Mouse (Mus musculus) intestine, postnatal 0 days (tissue): ENCODE results near the gene Slc6a9. TPM values are rescaled to one million over a fixed set of nuclear protein-coding genes. Genes with fewer than 3 reads are reported as not detected.
A peak's percentile ranks its signal among the peaks of the same experiment; 100 is the strongest.

Experiments
- ATAC-seq: fragments of 200-750 bp; cut with Nextera tagmentation; 2 replicates; pipeline ENCODE4 v1.8.0; 2017; ENCODE audit warnings: mild to moderate bottlenecking, moderate TSS enrichment, moderate library complexity
- H3K27ac ChIP-seq: fragments of 300-500 bp; sonication (generic); 2 replicates; pipeline ENCODE4 v1.5.1; 2014; ENCODE audit warnings: mild to moderate bottlenecking, low read depth, low read length, moderate library complexity
- H3K27me3 ChIP-seq: fragments of 300-500 bp; sonication (generic); replicated peaks from 2 replicates; pipeline ENCODE4 v1.6.1; 2014; ENCODE audit warnings: low read length, mixed read lengths; ENCODE audit not compliant: control insufficient read depth, insufficient read depth
- H3K36me3 ChIP-seq: fragments of 300-500 bp; sonication (generic); 2 replicates; pipeline ENCODE4 v1.6.1; 2014; ENCODE audit warnings: mild to moderate bottlenecking, moderate library complexity; ENCODE audit not compliant: control insufficient read depth, insufficient read depth
- H3K4me1 ChIP-seq: fragments of 300-500 bp; sonication (generic); replicated peaks from 2 replicates; pipeline ENCODE4 v1.6.1; 2014; ENCODE audit warnings: antibody characterized with exemption, low read length, mixed read lengths; ENCODE audit not compliant: control insufficient read depth, insufficient read depth
- H3K4me2 ChIP-seq: fragments of 300-500 bp; sonication (generic); replicated peaks from 2 replicates; pipeline ENCODE4 v1.6.1; 2014; ENCODE audit warnings: low read depth, mild to moderate bottlenecking, moderate library complexity
- H3K4me3 ChIP-seq: fragments of 300-500 bp; sonication (generic); 2 replicates; pipeline ENCODE4 v1.5.1; 2014; ENCODE audit warnings: low read depth, low read length
- H3K9ac ChIP-seq: fragments of 300-500 bp; sonication (generic); 2 replicates; pipeline ENCODE4 v1.6.1; 2014; ENCODE audit warnings: mild to moderate bottlenecking, low read depth, low read length
- H3K9me3 ChIP-seq: fragments of 300-500 bp; sonication (generic); 2 replicates; pipeline ENCODE4 v1.6.1; 2016; ENCODE audit warnings: mixed run types; ENCODE audit not compliant: control insufficient read depth
- CTCF ChIP-seq: sonication (generic); IDR thresholded peaks from 2 replicates; pipeline ENCODE4 v1.5.1; 2016; ENCODE audit warnings: low read depth, mild to moderate bottlenecking, control low read depth, antibody characterized with exemption, moderate library complexity
- WGBS: fragments of 180-500 bp; shearing (Covaris S2); extraction: QIAGEN DNeasy Blood & Tissue Kit; methylation state at CpG from one replicate; pipeline ENCODE4 v1.1.7; 2014; 5-methylcytosine and 5-hydroxymethylcytosine counted together
- polyA plus RNA-seq: library from polyadenylated mRNA; unstranded; fragments of >200 nt; fragmentation: Nextera tagmentation; extraction: Ambion mirVana; gene quantifications from 2 replicates; pipeline ENCODE4 v1.2.1, GENCODE M21; 2015

Slc6a9 gene
- polyA plus RNA-seq, 1 experiment from 2014 or later: 4.9 TPM

DNA sequence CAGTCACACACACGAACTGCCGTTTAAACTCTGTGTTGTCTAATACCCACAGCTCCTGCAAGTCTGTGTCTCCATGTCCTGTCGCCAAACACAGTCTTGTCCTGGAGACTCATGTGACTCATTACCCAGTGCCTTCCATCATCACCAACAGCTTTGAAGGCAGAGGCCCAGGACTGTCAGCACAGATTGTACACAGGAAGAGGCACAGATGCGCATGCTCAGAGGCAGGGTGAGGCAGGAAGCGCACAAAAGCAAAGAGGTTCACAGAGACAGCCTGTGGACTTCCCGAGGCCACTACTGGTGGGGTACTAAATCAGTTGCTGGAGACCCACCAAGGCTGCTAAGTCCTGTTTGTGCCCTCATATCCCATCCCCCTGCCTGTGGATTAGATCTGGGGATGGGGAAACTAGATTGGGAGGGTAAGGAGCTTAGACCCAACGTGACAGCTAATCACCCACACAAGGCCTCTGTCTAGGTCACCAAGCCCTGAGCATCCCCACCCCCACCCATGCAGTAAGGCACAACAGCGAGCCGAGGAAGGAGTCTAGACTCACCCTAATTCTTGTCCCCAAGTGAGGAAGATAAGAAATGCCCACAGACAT is 20.6 kb upstream of the Slc6a9 start:
- no peaks in the 10 kb centered on the region for H3K36me3 ChIP-seq
- H3K9ac ChIP-seq: no peak overlapping the region
- no peak overlapping the region for H3K4me2 ChIP-seq
- no peak overlapping the region for H3K27ac ChIP-seq
- H3K27me3 ChIP-seq: no peaks in the 10 kb centered on the region
- no peaks in the 10 kb centered on the region for H3K9me3 ChIP-seq
- no peak for ATAC-seq
- no peak overlapping the region for H3K4me3 ChIP-seq
- TF ChIP-seq CTCF: no peak
- 52% methylated on average over 9 of the region's 9 CpGs for WGBS
- no peaks in the 10 kb centered on the region for H3K4me1 ChIP-seq

DNA sequence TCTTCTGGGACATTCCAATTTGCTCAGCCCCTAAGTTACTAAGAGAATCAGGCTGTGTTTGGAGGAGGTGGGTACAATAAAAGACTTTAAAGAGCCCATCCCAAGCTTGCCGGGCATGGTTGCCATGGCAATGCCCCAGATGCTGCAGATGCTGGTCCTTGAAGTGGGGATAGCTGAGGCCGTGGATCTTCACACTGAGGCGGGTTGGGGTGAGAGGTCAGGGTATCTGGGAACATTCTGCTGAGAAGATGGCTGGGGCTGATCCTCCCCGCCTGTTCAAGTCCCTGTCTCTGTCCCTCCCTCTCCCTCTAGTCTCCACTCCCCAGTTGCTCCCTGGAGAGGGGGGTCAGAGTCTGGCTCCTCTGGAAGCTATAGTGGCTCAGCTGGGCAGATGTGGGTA is 20.0 kb upstream of the Slc6a9 start:
- Histone ChIP-seq H3K9me3 (no peaks in the 10 kb centered on the region), H3K36me3 (no peaks in the 10 kb centered on the region), H3K4me1 (no peaks in the 10 kb centered on the region), H3K4me2 (no peak overlapping the region), H3K9ac (no peak overlapping the region), H3K27ac (no peak overlapping the region), H3K27me3 (no peaks in the 10 kb centered on the region), H3K4me3 (no peak overlapping the region)
- no peak for ATAC-seq
- WGBS: 59% methylated on average over 4 of the region's 4 CpGs
- TF ChIP-seq CTCF: no peak

DNA sequence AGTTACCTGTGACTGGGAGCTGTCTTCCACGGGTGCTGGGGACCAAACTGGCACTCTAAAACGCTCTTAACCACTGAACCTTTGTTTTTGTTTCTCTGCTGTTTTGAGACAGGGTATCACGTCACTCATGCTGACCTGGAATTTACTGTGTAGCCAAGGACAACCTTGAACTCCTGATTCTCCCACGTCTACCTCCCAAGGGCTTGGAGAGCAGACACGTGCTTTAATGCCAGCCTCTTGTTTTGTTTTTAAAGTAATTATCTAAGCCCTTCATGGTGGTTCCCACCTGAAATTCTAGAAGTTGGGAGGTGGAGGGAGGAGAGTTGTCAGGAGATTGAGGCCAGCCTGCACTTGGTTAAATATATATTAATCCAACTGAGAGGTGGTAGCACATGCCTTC is 17.5 kb upstream of the Slc6a9 start:
- no peak for TF ChIP-seq CTCF
- no peak overlapping the region for H3K4me3 ChIP-seq
- no peaks in the 10 kb centered on the region for H3K9me3 ChIP-seq
- no peaks in the 10 kb centered on the region for H3K4me1 ChIP-seq
- no peak for ATAC-seq
- no peaks in the 10 kb centered on the region for H3K36me3 ChIP-seq
- no peaks in the 10 kb centered on the region for H3K27me3 ChIP-seq
- 71% methylated on average over 5 of the region's 5 CpGs for WGBS
- no peak overlapping the region for H3K4me2 ChIP-seq
- no peak overlapping the region for H3K9ac ChIP-seq
- no peak overlapping the region for H3K27ac ChIP-seq

DNA sequence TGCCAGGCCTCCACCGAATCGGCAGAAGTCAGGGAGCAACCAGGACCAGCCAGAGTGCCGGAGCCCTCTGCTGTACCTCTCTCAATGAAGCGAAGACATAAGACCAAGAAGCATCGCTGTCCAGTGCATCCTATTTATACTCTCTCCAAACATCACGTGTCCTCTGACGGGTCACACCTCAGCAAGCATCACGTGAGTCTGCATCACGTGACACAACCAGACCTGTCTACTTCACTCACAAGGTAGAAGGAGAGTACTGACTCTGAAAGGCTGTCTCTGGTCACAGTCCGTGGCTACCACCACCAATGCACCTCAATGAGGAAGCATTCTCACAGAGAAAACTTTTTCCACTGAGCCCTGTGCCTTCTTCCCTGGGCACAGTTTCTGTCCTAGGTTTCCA is 16.3 kb upstream of the Slc6a9 start:
- no peaks in the 10 kb centered on the region for H3K36me3 ChIP-seq
- no peak for ATAC-seq
- WGBS: 87% methylated on average over 10 of the region's 10 CpGs
- H3K9me3 ChIP-seq: no peaks in the 10 kb centered on the region
- H3K4me2 ChIP-seq: no peak overlapping the region
- no peaks in the 10 kb centered on the region for H3K27me3 ChIP-seq
- no peak overlapping the region for H3K4me3 ChIP-seq
- H3K9ac ChIP-seq: no peak overlapping the region
- no peak overlapping the region for H3K27ac ChIP-seq
- H3K4me1 ChIP-seq: no peaks in the 10 kb centered on the region
- TF ChIP-seq CTCF: no peak

DNA sequence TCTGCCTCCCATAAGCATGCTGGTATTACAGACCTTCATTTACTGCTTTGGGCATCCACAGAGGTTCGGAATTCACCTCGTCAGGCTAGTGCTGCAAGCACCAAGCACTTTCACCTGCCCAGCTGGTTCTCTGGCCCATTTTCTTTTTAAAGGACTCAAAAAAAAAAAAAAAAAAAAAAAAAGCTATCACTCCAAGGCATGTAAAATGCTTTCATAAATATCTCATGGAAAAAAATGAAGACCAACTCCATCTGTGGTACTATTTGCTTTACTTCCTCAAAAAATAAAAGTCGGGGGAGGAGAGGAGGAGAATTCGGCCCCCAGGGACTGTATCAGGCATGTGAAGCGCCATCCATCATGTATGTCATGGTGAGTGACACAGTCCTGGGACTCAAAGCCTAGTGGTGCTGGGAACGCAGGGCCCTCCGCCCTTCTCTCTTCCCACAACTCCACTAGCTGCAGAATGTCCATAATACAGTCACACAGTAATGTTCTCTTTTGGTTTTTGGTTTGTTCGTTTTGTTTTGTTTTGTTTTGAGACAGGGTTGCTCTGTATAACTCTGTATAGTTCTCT is 5.6 kb upstream of the Slc6a9 start:
- H3K9me3 ChIP-seq: no peaks in the 10 kb centered on the region
- H3K27me3 ChIP-seq: no peaks in the 10 kb centered on the region
- no peak overlapping the region for H3K4me3 ChIP-seq
- H3K9ac ChIP-seq: no peak overlapping the region
- H3K4me1 ChIP-seq: peaks cover 3% of the 10 kb centered on the region; the same call in 1 of the 2 replicates
- H3K36me3 ChIP-seq: no peaks in the 10 kb centered on the region
- no peak for ATAC-seq
- H3K27ac ChIP-seq: no peak overlapping the region
- no peak overlapping the region for H3K4me2 ChIP-seq
- WGBS: 74% methylated on average over 8 of the region's 8 CpGs
- no peak for TF ChIP-seq CTCF

DNA sequence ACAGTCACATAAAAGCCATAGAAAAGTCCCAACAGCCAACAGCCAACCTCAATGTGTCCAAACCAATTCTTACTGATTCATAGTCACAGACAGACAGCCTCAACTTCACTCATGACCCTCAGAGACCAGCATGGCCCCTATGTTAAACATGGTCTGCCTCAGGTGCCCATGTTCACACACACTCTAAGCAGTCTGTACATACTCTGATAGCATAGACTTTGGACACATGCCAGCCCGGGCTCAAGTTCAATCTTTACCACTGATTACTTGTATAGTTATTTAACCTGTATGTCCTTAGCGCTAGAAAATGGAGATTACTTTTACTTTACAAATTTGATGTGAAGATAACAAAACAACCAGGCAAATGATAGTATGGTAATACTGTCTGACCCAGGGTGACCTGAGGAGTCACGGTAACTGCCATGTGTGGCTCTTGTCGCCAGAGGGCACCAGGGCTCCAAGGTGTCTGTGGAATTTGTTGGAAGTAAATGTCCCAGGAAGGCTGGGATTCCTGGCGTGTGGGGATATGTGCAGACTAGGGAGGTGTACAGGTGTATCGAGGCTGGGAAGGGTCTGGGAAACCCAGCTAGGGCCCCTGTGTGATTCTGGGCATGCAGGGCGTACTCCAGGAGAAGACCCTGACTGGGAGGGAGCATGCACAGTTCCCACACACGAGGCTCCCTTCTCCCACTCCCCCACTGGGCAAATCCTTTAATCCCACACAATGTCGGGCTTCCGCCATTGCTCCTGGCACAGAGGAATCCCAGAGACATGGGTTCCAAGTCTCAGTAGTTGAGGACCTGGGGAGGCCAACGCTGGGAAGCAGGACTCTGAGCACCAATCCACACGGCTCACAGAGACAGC is 4.8 kb upstream of the Slc6a9 start:
- Histone ChIP-seq H3K27ac (peak overlapping the region; percentile 54), H3K36me3 (no peaks in the 10 kb centered on the region), H3K9me3 (no peaks in the 10 kb centered on the region), H3K9ac (no peak overlapping the region), H3K4me3 (no peak overlapping the region), H3K27me3 (0 out of 2 replicates have a peak, but pooled peaks cover under 1% of the 10 kb centered on the region), H3K4me2 (peak overlapping the region; percentile 49), H3K4me1 (peaks cover 3% of the 10 kb centered on the region; the same call in 1 of the 2 replicates)
- 5% methylated on average over 12 of the region's 12 CpGs for WGBS
- TF ChIP-seq CTCF: peak; percentile 96
- ATAC-seq: peak; percentile 66
